8 mouse cellular contexts compared by ENCODE assay signal in the genomic region with DNA sequence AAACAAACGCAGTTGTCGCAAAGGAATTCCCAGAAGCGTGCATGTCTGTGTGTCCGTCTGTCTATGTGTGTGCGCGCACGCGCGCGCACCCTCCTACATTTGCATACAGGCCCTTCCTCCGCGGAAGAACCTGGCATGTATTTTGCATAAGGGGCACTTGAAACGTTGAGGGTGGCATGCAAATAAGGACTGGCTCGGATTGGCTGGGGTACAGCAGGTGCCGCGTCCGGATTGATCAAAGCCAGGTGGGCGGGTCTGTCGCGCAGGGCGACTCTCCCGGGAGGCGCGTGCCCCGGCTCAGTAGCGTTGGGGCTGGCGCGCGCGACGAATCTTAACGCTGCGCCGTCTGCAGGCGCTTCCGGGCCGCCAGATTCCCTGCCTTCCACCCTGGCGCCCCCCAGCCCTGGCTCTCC. TPM values are rescaled to one million over a fixed set of nuclear protein-coding genes. Genes with fewer than 3 reads are reported as not detected.
DNase-seq lines count a peak whose midpoint lies in the region; ATAC-seq lines count a peak whose summit lies in the region.

A gene (plus strand): TSS at position 256 of the 413 bp plus-strand sequence.

- H3K9ac ChIP-seq in heart, embryonic 14.5 days (ENCODE audit: low read length) = peak within 1 kb of the TSS; percentile 68
- H3K9ac ChIP-seq in liver, embryonic 12.5 days = peak within 1 kb of the TSS; percentile 57
- H3K9ac ChIP-seq in stomach, embryonic 15.5 days = peak within 1 kb of the TSS; percentile 4; the same call in 1 of the 2 replicates

- ATAC-seq in heart, embryonic 14.5 days (ENCODE audit: insufficient number of reproducible peaks, insufficient read depth, low FRiP score, low read depth) = peak; percentile 85
- peak; percentile 96 for ATAC-seq in liver, embryonic 12.5 days
- peak; percentile 90 for ATAC-seq in stomach, embryonic 15.5 days (ENCODE audit: insufficient read depth, low FRiP score, low read depth)

- H3K27ac ChIP-seq in heart, embryonic 14.5 days (replicated peaks in 1 of 2; ENCODE audit: control insufficient read depth in 1 of 2, insufficient read depth in 1 of 2, low read depth in 2 of 2, low read length in 2 of 2) = no peak within 1 kb of the TSS
- H3K27ac ChIP-seq in liver, embryonic 12.5 days = no peak within 1 kb of the TSS
- H3K27ac ChIP-seq in stomach, embryonic 15.5 days = no peak within 1 kb of the TSS

- no peaks in the 10 kb centered on the region for H3K27me3 ChIP-seq in heart, embryonic 14.5 days (ENCODE audit: control insufficient read depth, insufficient read depth, low read length)
- H3K27me3 ChIP-seq in liver, embryonic 12.5 days (replicated peaks) = no peaks in the 10 kb centered on the region
- H3K27me3 ChIP-seq in stomach, embryonic 15.5 days (replicated peaks) = no peaks in the 10 kb centered on the region

- no peaks in the 10 kb centered on the region for H3K9me3 ChIP-seq in heart, embryonic 14.5 days (ENCODE audit: control insufficient read depth, low read length)
- H3K9me3 ChIP-seq in liver, embryonic 12.5 days (replicated peaks) = no peaks in the 10 kb centered on the region
- H3K9me3 ChIP-seq in stomach, embryonic 15.5 days = no peaks in the 10 kb centered on the region

- H3K36me3 ChIP-seq in heart, embryonic 14.5 days (ENCODE audit: control insufficient read depth, insufficient read depth, low read length) = peaks cover 25% of the 10 kb centered on the region
- H3K36me3 ChIP-seq in liver, embryonic 12.5 days = peaks cover 29% of the 10 kb centered on the region
- H3K36me3 ChIP-seq in stomach, embryonic 15.5 days = peaks cover 9% of the 10 kb centered on the region; the same call in 1 of the 2 replicates

- DNase-seq in CD8-positive naive resting alpha-beta T cell, adult 2 months (ENCODE audit: low read depth in 2 of 2, low spot score in 2 of 2) = peak; percentile 81 to 82
- peak; percentile 54 for DNase-seq in c-Kit-negative CD71-positive TER-119-positive erythroid progenitor cells, embryonic 14.5 days (ENCODE audit: low read depth, low spot score)
- DNase-seq in fat pad, adult 2 months (ENCODE audit: extremely low read depth, low read depth, low spot score) = peak; percentile 37
- peak; percentile 88 for DNase-seq in kidney, postnatal 14 days
- peak; percentile 90 for DNase-seq in naive thymus-derived CD4-positive, alpha-beta T cell, adult 2 months (ENCODE audit: low read depth)

- peak within 1 kb of the TSS; percentile 85 for H3K4me2 ChIP-seq in heart, embryonic 14.5 days (ENCODE audit: low read length)
- peak within 1 kb of the TSS; percentile 89 for H3K4me2 ChIP-seq in liver, embryonic 12.5 days
- H3K4me2 ChIP-seq in stomach, embryonic 15.5 days = peak within 1 kb of the TSS; percentile 81

- H3K4me3 ChIP-seq in heart, embryonic 14.5 days (ENCODE audit: control insufficient read depth in 1 of 2, insufficient read depth in 1 of 2, low read depth in 1 of 2, low read length in 2 of 2) = peak within 1 kb of the TSS; percentile 45 to 49
- peak within 1 kb of the TSS; percentile 60 for H3K4me3 ChIP-seq in liver, embryonic 12.5 days
- peak within 1 kb of the TSS; percentile 46 for H3K4me3 ChIP-seq in stomach, embryonic 15.5 days (replicated peaks)

- 12% methylated on average over 37 of the region's 38 CpGs for WGBS in heart, embryonic 14.5 days
- WGBS in liver, embryonic 12.5 days (ENCODE audit: insufficient replicate concordance) = 7% methylated on average over 37 of the region's 38 CpGs
- 6% methylated on average over 38 of the region's 38 CpGs for WGBS in stomach, embryonic 15.5 days

- H3K4me1 ChIP-seq in heart, embryonic 14.5 days (ENCODE audit: control insufficient read depth in 2 of 2, insufficient read depth in 2 of 2, low read length in 2 of 2) = peaks cover 3 to 7% of the 10 kb centered on the region in 2 experiments; a peak in 2 of 4 replicates
- peaks cover 25% of the 10 kb centered on the region for H3K4me1 ChIP-seq in liver, embryonic 12.5 days
- H3K4me1 ChIP-seq in stomach, embryonic 15.5 days = no peaks in the 10 kb centered on the region

RNA-seq across cellular contexts. Expression of the gene that starts here (rescaled TPM):
- 3.8 and 4.9 TPM in 2 replicates for polyA plus RNA-seq in heart, embryonic 14.5 days (2014; fragmentation: Nextera tagmentation; extraction: Ambion mirVana)
- 5.0 and 5.2 TPM in 2 replicates for polyA plus RNA-seq in liver, embryonic 12.5 days (2016; fragmentation: Nextera tagmentation; extraction: Ambion mirVana)
- polyA plus RNA-seq in stomach, embryonic 15.5 days (2015; fragmentation: Nextera tagmentation; extraction: Ambion mirVana) = 10.3 and 15.9 TPM in 2 replicates

Comparison
In these comparisons a context has a peak if more than half of its experiments do, and no peak if none do; other contexts are left out.
1. DNase-seq: peak in every context shown above with its lines; median percentile 90 in naive thymus-derived CD4-positive, alpha-beta T cell, adult 2 months; 88 in kidney, postnatal 14 days; 82 in CD8-positive naive resting alpha-beta T cell, adult 2 months; 54 in c-Kit-negative CD71-positive TER-119-positive erythroid progenitor cells, embryonic 14.5 days; 37 in fat pad, adult 2 months.
2. H3K9ac ChIP-seq: peak in every context shown above with its lines; median percentile 68 in heart, embryonic 14.5 days; 57 in liver, embryonic 12.5 days; 4 in stomach, embryonic 15.5 days.